Mouse (Mus musculus) spleen, postnatal 4 days (tissue): ENCODE results near the gene Osr1.

Experiments used
- DNase-seq, 2 experiments: peaks; one replicate each; pipeline ENCODE4 v3.0.0; 2022; ENCODE audit warnings: low spot score in 2 of 2

Gene Osr1

GRCm38 (mm10) chr12:9569971-9570370 is at the start of gene Osr1:
Gene Osr1 (plus strand): TSS chr12:9570116.
- DNase-seq, result peak in 1 of 2 experiments; percentile 68

- DNase-seq, result no peak
Observed at GRCm38 (mm10) chr12:9550328-9550727, 19.6 kb upstream of the Osr1 start.

- DNase-seq, result no peak
Observed at GRCm38 (mm10) chr12:9564956-9565355, 5.0 kb upstream of the Osr1 start.

GRCm38 (mm10) chr12:9570496-9570995 is 630 bp downstream of the Osr1 start:
- DNase-seq, result no peak

- DNase-seq, result no peak
Observed at GRCm38 (mm10) chr12:9571276-9571940, 1.5 kb downstream of the Osr1 start.

- no peak for DNase-seq
Observed at GRCm38 (mm10) chr12:9572022-9572421, 2.1 kb downstream of the Osr1 start.

GRCm38 (mm10) chr12:9573682-9574081 is 3.8 kb downstream of the Osr1 start:
- no peak for DNase-seq

- DNase-seq, result no peak
Observed at GRCm38 (mm10) chr12:9574244-9574871, 4.4 kb downstream of the Osr1 start.

- peak in 1 of 2 experiments; percentile 31 for DNase-seq
Observed at GRCm38 (mm10) chr12:9575158-9576042, 5.5 kb downstream of the Osr1 start.

GRCm38 (mm10) chr12:9576043-9576538 is 6.2 kb downstream of the Osr1 start:
- DNase-seq, result peak in 1 of 2 experiments; percentile 37

- no peak for DNase-seq
Observed at GRCm38 (mm10) chr12:9577610-9578009, 7.7 kb downstream of the Osr1 start.

- DNase-seq, result no peak
Observed at GRCm38 (mm10) chr12:9578591-9578990, 8.7 kb downstream of the Osr1 start.

- DNase-seq, result peak in 1 of 2 experiments; percentile 46
Observed at GRCm38 (mm10) chr12:9579301-9580030, 9.6 kb downstream of the Osr1 start.

GRCm38 (mm10) chr12:9580041-9580905 is 10.4 kb downstream of the Osr1 start:
- peak in 1 of 2 experiments; percentile 49 for DNase-seq

- DNase-seq, result peak in 1 of 2 experiments; percentile 47
Observed at GRCm38 (mm10) chr12:9581011-9581410, 11.1 kb downstream of the Osr1 start.

GRCm38 (mm10) chr12:9581506-9581905 is 11.6 kb downstream of the Osr1 start:
- no peak for DNase-seq

- DNase-seq, result no peak
Observed at GRCm38 (mm10) chr12:9582248-9582995, 12.5 kb downstream of the Osr1 start.

- peak in 1 of 2 experiments; percentile 44 for DNase-seq
Observed at GRCm38 (mm10) chr12:9583380-9583779, 13.5 kb downstream of the Osr1 start.

GRCm38 (mm10) chr12:9584366-9585084 is 14.6 kb downstream of the Osr1 start:
- peak in 1 of 2 experiments; percentile 59 for DNase-seq
